Mouse (Mus musculus) gastrocnemius, postnatal 14 days (tissue): ENCODE data around the gene Coro1b. TPM values are rescaled to one million over a fixed set of nuclear protein-coding genes. Genes with fewer than 3 reads are reported as not detected.

ENCODE experiments used
- DNase-seq: peaks from one replicate; pipeline ENCODE4 v3.0.0; 2021; ENCODE audit warnings: mixed read lengths
- intact Hi-C: fragments of 180-260 bp; cut with DNase I; formaldehyde crosslinking; loops from one replicate; pipeline ENCODE4 v1.15.1; 2025; ENCODE audit warnings: low total_unique reads
- total RNA-seq, 2 experiments: library from RNA; stranded (reverse); gene quantifications; 2 replicates each; pipeline ENCODE4 v1.2.3; 2021

The Coro1b gene
- total RNA-seq, 2 experiments from 2014 or later = 31.7 to 31.8 TPM

- intact Hi-C loops = no loop called here
- no peak for DNase-seq
Measured at GRCm38 (mm10) chr19:4152445-4153231, 4.2 kb downstream of the Coro1b start.

GRCm38 (mm10) chr19:4153232-4153654, 4.8 kb downstream of the Coro1b start, which contains the start of gene Ptprcap:
TSS of gene Ptprcap (plus strand) at chr19:4153604.
- intact Hi-C loops = no loop called here
- DNase-seq = no peak

- intact Hi-C loops = no loop called here
Measured at GRCm38 (mm10) chr19:4154437-4155222, 6.2 kb downstream of the Coro1b start.

GRCm38 (mm10) chr19:4155223-4156072, 7.0 kb downstream of the Coro1b start:
- intact Hi-C loops = no loop called here
- DNase-seq = no peak

More at GRCm38 (mm10) chr19:4154437-4155222, 6.2 kb downstream of the Coro1b start:
- DNase-seq = no peak

GRCm38 (mm10) chr19:4156073-4156579, 7.7 kb downstream of the Coro1b start:
- no peak for DNase-seq
- intact Hi-C loops = no loop called here

GRCm38 (mm10) chr19:4156771-4157170, 8.4 kb downstream of the Coro1b start:
- intact Hi-C loops = no loop called here
- DNase-seq = no peak

- intact Hi-C loops = no loop called here
- DNase-seq = no peak
Measured at GRCm38 (mm10) chr19:4159049-4159448, 10.6 kb downstream of the Coro1b start.

- peak; percentile 95 for DNase-seq
- intact Hi-C loops = no loop called here
Measured at GRCm38 (mm10) chr19:4162646-4163542, 14.5 kb downstream of the Coro1b start, which contains the start of gene Rps6kb2. TSS of gene Rps6kb2 (minus strand) at chr19:4163354.

GRCm38 (mm10) chr19:4163543-4163887, 15.1 kb downstream of the Coro1b start:
- intact Hi-C loops = no loop called here
- DNase-seq = no peak

- no peak for DNase-seq
- intact Hi-C loops = no loop called here
Measured at GRCm38 (mm10) chr19:4164100-4164499, 15.7 kb downstream of the Coro1b start.

GRCm38 (mm10) chr19:4164721-4165120, 16.3 kb downstream of the Coro1b start:
- intact Hi-C loops = no loop called here

GRCm38 (mm10) chr19:4166678-4167476, 18.5 kb downstream of the Coro1b start:
- no peak for DNase-seq
- intact Hi-C loops = no loop called here

More at GRCm38 (mm10) chr19:4164721-4165120, 16.3 kb downstream of the Coro1b start:
- DNase-seq = no peak

- DNase-seq = peak; percentile 99
- intact Hi-C loops = no loop called here
Measured at GRCm38 (mm10) chr19:4169378-4169784, 21.0 kb downstream of the Coro1b start.

GRCm38 (mm10) chr19:4169810-4170209, 21.4 kb downstream of the Coro1b start:
- no peak for DNase-seq
- intact Hi-C loops = no loop called here

GRCm38 (mm10) chr19:4170723-4171392, 22.4 kb downstream of the Coro1b start:
- intact Hi-C loops = no loop called here
- no peak for DNase-seq

GRCm38 (mm10) chr19:4171393-4172290, 23.2 kb downstream of the Coro1b start:
- peak; percentile 71 for DNase-seq
- intact Hi-C loops = no loop called here
